Mouse (Mus musculus): Measurements from ENCODE around the gene Ar. TPM values are rescaled to one million over a fixed set of nuclear protein-coding genes. Genes with fewer than 3 reads are reported as not detected.

Gene Ar
- total RNA-seq, 1 experiment = 0.27 TPM

- H3K9ac ChIP-seq (ENCODE audit: insufficient read depth, low read depth, low read length, poor library complexity, severe bottlenecking) = no peak overlapping the region
- H3K4me3 ChIP-seq (ENCODE audit: insufficient read depth in 1 of 2, low read depth in 1 of 2, low read length in 2 of 2, poor library complexity in 1 of 2, severe bottlenecking in 1 of 2) = no peak overlapping the region
- no peak overlapping the region for H3K27ac ChIP-seq (ENCODE audit: insufficient read depth, low read depth, low read length, poor library complexity, severe bottlenecking)
- DNase-seq (ENCODE audit: low read depth, low spot score) = no peak
- no peaks in the 10 kb centered on the region for H3K4me1 ChIP-seq (ENCODE audit: control insufficient read depth in 2 of 2, insufficient read depth in 2 of 2, low read length in 2 of 2, poor library complexity in 1 of 2)
- in situ Hi-C loops (cut with MboI; ENCODE audit: low sequenced_read_pairs in 2 of 2, unreplicated experiment in 2 of 2) = no loop called here
- TF ChIP-seq ZC3H11A (IDR thresholded peaks at IDR 0.05; ENCODE audit: borderline replicate concordance, low read depth, low read length) (no peak), CHD2 (IDR thresholded peaks at IDR 0.05; ENCODE audit: low read depth, low read length) (no peak), HCFC1 (IDR thresholded peaks at IDR 0.05; ENCODE audit: borderline replicate concordance, insufficient read depth, low read length) (no peak), ZNF384 (IDR thresholded peaks at IDR 0.05; ENCODE audit: low read depth, low read length) (no peak), MAFK (IDR thresholded peaks at IDR 0.05; ENCODE audit: insufficient read depth, low read depth, low read length) (no peak)
- no peaks in the 10 kb centered on the region for H3K36me3 ChIP-seq (ENCODE audit: control insufficient read depth, insufficient read depth, low read length, poor library complexity, severe bottlenecking)
- H3K9me3 ChIP-seq (ENCODE audit: control insufficient read depth, insufficient read depth, low read depth, low read length) = no peaks in the 10 kb centered on the region
Observed at GRCm38 (mm10) chrX:98205766-98206165, 57.2 kb downstream of the Ar start.

GRCm38 (mm10) chrX:98207166-98207565 is 58.6 kb downstream of the Ar start:
- DNase-seq (ENCODE audit: low read depth, low spot score) = no peak
- Histone ChIP-seq H3K9ac (ENCODE audit: insufficient read depth, low read depth, low read length, poor library complexity, severe bottlenecking) (no peak overlapping the region), H3K9me3 (ENCODE audit: control insufficient read depth, insufficient read depth, low read depth, low read length) (no peaks in the 10 kb centered on the region), H3K27ac (ENCODE audit: insufficient read depth, low read depth, low read length, poor library complexity, severe bottlenecking) (no peak overlapping the region), H3K36me3 (ENCODE audit: control insufficient read depth, insufficient read depth, low read length, poor library complexity, severe bottlenecking) (no peaks in the 10 kb centered on the region), H3K4me3 (ENCODE audit: insufficient read depth in 1 of 2, low read depth in 1 of 2, low read length in 2 of 2, poor library complexity in 1 of 2, severe bottlenecking in 1 of 2) (no peak overlapping the region), H3K4me1 (ENCODE audit: control insufficient read depth in 2 of 2, insufficient read depth in 2 of 2, low read length in 2 of 2, poor library complexity in 1 of 2) (no peaks in the 10 kb centered on the region)
- in situ Hi-C loops (cut with MboI; ENCODE audit: low sequenced_read_pairs in 2 of 2, unreplicated experiment in 2 of 2) = no loop called here
- TF ChIP-seq CHD2 (IDR thresholded peaks at IDR 0.05; ENCODE audit: low read depth, low read length) (no peak), MAFK (IDR thresholded peaks at IDR 0.05; ENCODE audit: insufficient read depth, low read depth, low read length) (peak; percentile 50; the same call in 1 of the 2 replicates)

- no peaks in the 10 kb centered on the region for H3K4me1 ChIP-seq (ENCODE audit: control insufficient read depth in 2 of 2, insufficient read depth in 2 of 2, low read length in 2 of 2, poor library complexity in 1 of 2)
- no peak overlapping the region for H3K4me3 ChIP-seq (ENCODE audit: insufficient read depth in 1 of 2, low read depth in 1 of 2, low read length in 2 of 2, poor library complexity in 1 of 2, severe bottlenecking in 1 of 2)
- TF ChIP-seq MAFK (IDR thresholded peaks at IDR 0.05; ENCODE audit: insufficient read depth, low read depth, low read length) (no peak), HCFC1 (IDR thresholded peaks at IDR 0.05; ENCODE audit: borderline replicate concordance, insufficient read depth, low read length) (no peak), ZNF384 (IDR thresholded peaks at IDR 0.05; ENCODE audit: low read depth, low read length) (no peak), ZC3H11A (IDR thresholded peaks at IDR 0.05; ENCODE audit: borderline replicate concordance, low read depth, low read length) (no peak)
- H3K9me3 ChIP-seq (ENCODE audit: control insufficient read depth, insufficient read depth, low read depth, low read length) = no peaks in the 10 kb centered on the region
- in situ Hi-C loops (cut with MboI; ENCODE audit: low sequenced_read_pairs in 2 of 2, unreplicated experiment in 2 of 2) = no loop called here
- no peak for DNase-seq (ENCODE audit: low read depth, low spot score)
- no peaks in the 10 kb centered on the region for H3K36me3 ChIP-seq (ENCODE audit: control insufficient read depth, insufficient read depth, low read length, poor library complexity, severe bottlenecking)
- H3K9ac ChIP-seq (ENCODE audit: insufficient read depth, low read depth, low read length, poor library complexity, severe bottlenecking) = no peak overlapping the region
- no peak overlapping the region for H3K27ac ChIP-seq (ENCODE audit: insufficient read depth, low read depth, low read length, poor library complexity, severe bottlenecking)
Observed at GRCm38 (mm10) chrX:98216103-98216502, 67.5 kb downstream of the Ar start.

GRCm38 (mm10) chrX:98239011-98239410 is 90.4 kb downstream of the Ar start:
- no peak for DNase-seq (ENCODE audit: low read depth, low spot score)
- no peaks in the 10 kb centered on the region for H3K4me1 ChIP-seq (ENCODE audit: control insufficient read depth in 2 of 2, insufficient read depth in 2 of 2, low read length in 2 of 2, poor library complexity in 1 of 2)
- H3K27ac ChIP-seq (ENCODE audit: insufficient read depth, low read depth, low read length, poor library complexity, severe bottlenecking) = no peak overlapping the region
- in situ Hi-C loops (cut with MboI; ENCODE audit: low sequenced_read_pairs in 2 of 2, unreplicated experiment in 2 of 2) = no loop called here
- TF ChIP-seq ZNF384 (IDR thresholded peaks at IDR 0.05; ENCODE audit: low read depth, low read length) (no peak), HCFC1 (IDR thresholded peaks at IDR 0.05; ENCODE audit: borderline replicate concordance, insufficient read depth, low read length) (no peak), CHD2 (IDR thresholded peaks at IDR 0.05; ENCODE audit: low read depth, low read length) (no peak), ZC3H11A (IDR thresholded peaks at IDR 0.05; ENCODE audit: borderline replicate concordance, low read depth, low read length) (no peak), MAFK (IDR thresholded peaks at IDR 0.05; ENCODE audit: insufficient read depth, low read depth, low read length) (no peak)
- H3K9ac ChIP-seq (ENCODE audit: insufficient read depth, low read depth, low read length, poor library complexity, severe bottlenecking) = no peak overlapping the region
- H3K9me3 ChIP-seq (ENCODE audit: control insufficient read depth, insufficient read depth, low read depth, low read length) = no peaks in the 10 kb centered on the region
- H3K36me3 ChIP-seq (ENCODE audit: control insufficient read depth, insufficient read depth, low read length, poor library complexity, severe bottlenecking) = no peaks in the 10 kb centered on the region
- no peak overlapping the region for H3K4me3 ChIP-seq (ENCODE audit: insufficient read depth in 1 of 2, low read depth in 1 of 2, low read length in 2 of 2, poor library complexity in 1 of 2, severe bottlenecking in 1 of 2)

GRCm38 (mm10) chrX:98245108-98245507 is 96.5 kb downstream of the Ar start:
- no peak overlapping the region for H3K27ac ChIP-seq (ENCODE audit: insufficient read depth, low read depth, low read length, poor library complexity, severe bottlenecking)
- H3K36me3 ChIP-seq (ENCODE audit: control insufficient read depth, insufficient read depth, low read length, poor library complexity, severe bottlenecking) = no peaks in the 10 kb centered on the region
- no peaks in the 10 kb centered on the region for H3K9me3 ChIP-seq (ENCODE audit: control insufficient read depth, insufficient read depth, low read depth, low read length)
- DNase-seq (ENCODE audit: low read depth, low spot score) = no peak
- in situ Hi-C loops (cut with MboI; ENCODE audit: low sequenced_read_pairs in 2 of 2, unreplicated experiment in 2 of 2) = no loop called here
- H3K4me3 ChIP-seq (ENCODE audit: insufficient read depth in 1 of 2, low read depth in 1 of 2, low read length in 2 of 2, poor library complexity in 1 of 2, severe bottlenecking in 1 of 2) = no peak overlapping the region
- no peak overlapping the region for H3K9ac ChIP-seq (ENCODE audit: insufficient read depth, low read depth, low read length, poor library complexity, severe bottlenecking)
- no peak for TF ChIP-seq ZNF384 (IDR thresholded peaks at IDR 0.05; ENCODE audit: low read depth, low read length)
- no peak for TF ChIP-seq ZC3H11A (IDR thresholded peaks at IDR 0.05; ENCODE audit: borderline replicate concordance, low read depth, low read length)
- TF ChIP-seq HCFC1 (IDR thresholded peaks at IDR 0.05; ENCODE audit: borderline replicate concordance, insufficient read depth, low read length) = no peak
- no peak for TF ChIP-seq CHD2 (IDR thresholded peaks at IDR 0.05; ENCODE audit: low read depth, low read length)
- no peak for TF ChIP-seq MAFK (IDR thresholded peaks at IDR 0.05; ENCODE audit: insufficient read depth, low read depth, low read length)
- H3K4me1 ChIP-seq (ENCODE audit: control insufficient read depth in 2 of 2, insufficient read depth in 2 of 2, low read length in 2 of 2, poor library complexity in 1 of 2) = no peaks in the 10 kb centered on the region

Measured in ES-E14 (cell line).